Mouse (Mus musculus) kidney, embryonic 14.5 days (tissue): Measurements from ENCODE around the gene Fam53a. TPM values are rescaled to one million over a fixed set of nuclear protein-coding genes. Genes with fewer than 3 reads are reported as not detected.

ENCODE experiments used
- ATAC-seq: fragments of 200-750 bp; cut with Nextera tagmentation; 2 replicates; pipeline ENCODE4 v1.8.0; 2017; ENCODE audit warnings: moderate number of reproducible peaks, mild to moderate bottlenecking, moderate TSS enrichment, moderate library complexity; ENCODE audit not compliant: low FRiP score, low TSS enrichment
- H3K27ac ChIP-seq: fragments of 300-500 bp; sonication (generic); 2 replicates; pipeline ENCODE4 v1.5.1; 2014; ENCODE audit warnings: low read depth, mild to moderate bottlenecking, low read length, moderate library complexity, mixed read lengths
- H3K27me3 ChIP-seq: fragments of 300-500 bp; sonication (generic); 2 replicates; pipeline ENCODE4 v1.6.1; 2014; ENCODE audit warnings: mild to moderate bottlenecking, low read length; ENCODE audit not compliant: control insufficient read depth, insufficient read depth
- H3K36me3 ChIP-seq: fragments of 300-500 bp; sonication (generic); 2 replicates; pipeline ENCODE4 v1.6.1; 2014; ENCODE audit warnings: low read length, mixed read lengths; ENCODE audit not compliant: control insufficient read depth, insufficient read depth
- H3K4me1 ChIP-seq: fragments of 300-500 bp; sonication (generic); 2 replicates; pipeline ENCODE4 v1.6.1; 2014; ENCODE audit warnings: low read length, mixed read lengths; ENCODE audit not compliant: control insufficient read depth, insufficient read depth
- H3K4me2 ChIP-seq: fragments of 300-500 bp; sonication (generic); replicated peaks from 2 replicates; pipeline ENCODE4 v1.6.1; 2014; ENCODE audit warnings: low read depth, mild to moderate bottlenecking, low read length
- H3K4me3 ChIP-seq: fragments of 300-500 bp; sonication (generic); 2 replicates; pipeline ENCODE4 v1.5.1; 2014; ENCODE audit warnings: mild to moderate bottlenecking, low read length
- H3K9ac ChIP-seq: fragments of 300-500 bp; sonication (generic); 2 replicates; pipeline ENCODE4 v1.6.1; 2014; ENCODE audit warnings: low read depth, mild to moderate bottlenecking, low read length, moderate library complexity
- H3K9me3 ChIP-seq: fragments of 300-500 bp; sonication (generic); 2 replicates; pipeline ENCODE4 v1.6.1; 2016; ENCODE audit warnings: low read length; ENCODE audit not compliant: control insufficient read depth
- WGBS: fragments of 180-500 bp; shearing (Covaris S2); extraction: QIAGEN DNeasy Blood & Tissue Kit; methylation state at CpG from one replicate; pipeline ENCODE4 v1.1.7; 2014; 5-methylcytosine and 5-hydroxymethylcytosine counted together
- polyA plus RNA-seq: library from polyadenylated mRNA; unstranded; fragments of >200 nt; fragmentation: Nextera tagmentation; extraction: Ambion mirVana; gene quantifications from 2 replicates; pipeline ENCODE4 v1.2.1, GENCODE M21; 2014

The Fam53a gene
- 69.4 and 70.3 TPM in 2 replicates for polyA plus RNA-seq

DNA sequence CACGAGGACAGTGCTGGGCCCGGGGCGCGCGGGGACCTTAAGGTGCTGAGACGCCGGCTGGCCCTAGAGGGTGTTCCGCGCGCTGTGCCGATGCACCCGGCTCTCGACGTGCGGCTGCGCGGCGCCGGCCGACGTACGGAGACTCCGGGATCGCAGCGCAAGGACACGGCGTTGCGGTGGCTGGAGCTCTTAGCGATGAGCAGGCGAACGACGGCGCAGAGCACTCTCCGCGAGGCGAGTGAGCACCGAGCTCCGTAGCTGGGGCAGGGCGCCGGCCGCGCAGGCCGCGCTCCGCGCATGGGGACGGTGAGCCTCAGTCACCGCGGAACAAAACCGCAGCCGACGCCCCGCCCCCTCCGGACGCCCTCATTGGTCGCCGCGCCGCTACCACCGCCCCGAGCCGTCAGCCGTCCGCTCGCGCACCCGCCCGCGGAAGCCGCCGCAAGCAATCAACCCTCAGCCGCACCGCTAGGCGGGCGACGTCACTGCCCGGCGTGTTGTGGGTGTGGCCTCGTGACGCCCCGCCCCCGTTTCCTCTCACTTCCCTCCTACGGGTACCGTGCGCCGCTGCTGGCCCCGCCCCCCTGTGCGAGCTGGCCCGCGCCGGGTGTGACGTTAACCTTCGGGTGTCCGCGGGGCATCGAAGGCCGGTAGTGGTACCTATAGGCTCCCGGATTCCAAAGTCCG lies at the start of gene Fam53a, which contains the start of gene Gm9903:
TSS of gene Fam53a (minus strand) at position 335 of the 687 bp plus-strand sequence.
TSS of gene Gm9903 (plus strand) at position 625 of the 687 bp plus-strand sequence.
- Histone ChIP-seq H3K9ac (peak within 1 kb of the TSS; percentile 78), H3K27ac (peak within 1 kb of the TSS; percentile 88), H3K4me3 (peak within 1 kb of the TSS; percentile 95), H3K27me3 (no peaks in the 10 kb centered on the region), H3K9me3 (no peaks in the 10 kb centered on the region), H3K4me1 (peaks cover 7% of the 10 kb centered on the region), H3K4me2 (peak within 1 kb of the TSS; percentile 72), H3K36me3 (no peaks in the 10 kb centered on the region)
- peak; percentile 95 for ATAC-seq
- under 1% methylated on average over 86 of the region's 99 CpGs for WGBS

DNA sequence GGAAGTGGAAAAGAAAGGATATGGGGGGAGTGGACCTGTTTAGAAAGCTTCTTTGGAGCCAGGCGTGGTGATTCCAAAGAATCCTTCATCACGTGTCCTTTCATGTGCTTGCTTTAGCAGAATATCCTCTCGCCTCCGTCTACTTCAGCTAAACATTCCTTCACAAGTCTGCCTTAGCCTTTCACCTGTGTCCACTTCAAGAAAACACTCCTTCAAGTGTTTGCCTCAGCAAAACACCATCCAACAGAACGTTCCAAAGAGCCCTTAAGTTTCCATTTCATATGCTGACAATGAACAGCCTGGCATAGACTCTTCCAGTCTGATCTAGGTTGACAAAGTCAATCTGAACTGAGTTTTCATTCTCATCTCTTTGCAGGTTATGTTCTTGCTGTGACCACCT lies 48.8 kb upstream of the Fam53a start:
- H3K36me3 ChIP-seq, result peaks cover 4% of the 10 kb centered on the region
- no peak for ATAC-seq
- no peaks in the 10 kb centered on the region for H3K9me3 ChIP-seq
- no peak overlapping the region for H3K4me3 ChIP-seq
- H3K27me3 ChIP-seq, result no peaks in the 10 kb centered on the region
- H3K27ac ChIP-seq, result no peak overlapping the region
- no peak overlapping the region for H3K9ac ChIP-seq
- H3K4me2 ChIP-seq, result no peak overlapping the region
- H3K4me1 ChIP-seq, result no peaks in the 10 kb centered on the region
- 82% methylated on average over 5 of the region's 5 CpGs for WGBS

DNA sequence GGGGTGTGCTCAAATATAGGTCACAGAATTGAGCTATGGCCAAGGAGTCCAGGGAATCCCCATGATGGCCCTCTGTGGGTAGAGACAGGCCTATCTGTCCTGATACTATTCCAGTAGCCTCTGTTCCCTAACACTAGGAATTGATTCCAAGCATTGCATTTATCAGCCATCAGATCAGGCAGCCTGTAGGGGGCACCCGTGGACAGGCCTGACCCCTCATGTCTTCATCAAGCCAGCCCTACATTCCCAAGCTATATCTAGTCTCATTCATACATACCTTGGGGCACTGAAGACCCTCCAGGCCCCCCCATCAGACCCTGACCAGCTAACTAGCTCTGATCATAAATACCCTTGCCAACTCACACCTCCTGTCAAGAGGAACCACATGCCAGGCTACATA lies 46.5 kb upstream of the Fam53a start:
- Histone ChIP-seq H3K4me1 (no peaks in the 10 kb centered on the region), H3K27me3 (no peaks in the 10 kb centered on the region), H3K4me2 (no peak overlapping the region), H3K27ac (no peak overlapping the region), H3K36me3 (peaks cover 24% of the 10 kb centered on the region), H3K9me3 (no peaks in the 10 kb centered on the region), H3K9ac (no peak overlapping the region), H3K4me3 (no peak overlapping the region)
- 0% methylated on average over 1 of the region's 1 CpGs for WGBS
- ATAC-seq, result peak; percentile 56; the same call in 1 of the 2 replicates

DNA sequence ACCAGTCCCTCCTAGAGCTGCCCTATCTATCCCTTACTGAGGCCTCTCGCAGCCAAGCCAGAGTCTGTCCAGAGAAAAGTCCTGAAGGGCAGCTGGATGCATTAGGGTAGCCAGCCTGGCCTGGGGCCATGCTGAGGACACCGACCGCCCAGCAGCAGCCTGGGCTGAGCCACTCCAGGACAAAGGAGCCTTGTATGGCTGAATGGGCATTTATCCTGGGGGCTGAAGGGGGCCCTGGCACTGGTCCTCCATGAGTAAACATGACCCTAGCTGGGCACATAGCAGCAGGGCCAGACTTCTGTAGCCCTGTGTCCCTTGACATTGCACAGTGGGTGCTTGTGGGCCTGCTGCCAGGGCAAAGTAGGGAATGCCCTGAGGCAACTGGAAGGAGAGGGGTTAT lies 45.0 kb upstream of the Fam53a start:
- H3K27me3 ChIP-seq, result no peaks in the 10 kb centered on the region
- H3K4me3 ChIP-seq, result no peak overlapping the region
- ATAC-seq, result no peak
- 0 out of 2 replicates have a peak overlapping the region, but pooled peaks have one; percentile 31 for H3K9ac ChIP-seq
- WGBS, result 79% methylated on average over 3 of the region's 3 CpGs
- no peaks in the 10 kb centered on the region for H3K9me3 ChIP-seq
- no peak overlapping the region for H3K27ac ChIP-seq
- no peaks in the 10 kb centered on the region for H3K4me1 ChIP-seq
- peaks cover 39% of the 10 kb centered on the region for H3K36me3 ChIP-seq
- no peak overlapping the region for H3K4me2 ChIP-seq

DNA sequence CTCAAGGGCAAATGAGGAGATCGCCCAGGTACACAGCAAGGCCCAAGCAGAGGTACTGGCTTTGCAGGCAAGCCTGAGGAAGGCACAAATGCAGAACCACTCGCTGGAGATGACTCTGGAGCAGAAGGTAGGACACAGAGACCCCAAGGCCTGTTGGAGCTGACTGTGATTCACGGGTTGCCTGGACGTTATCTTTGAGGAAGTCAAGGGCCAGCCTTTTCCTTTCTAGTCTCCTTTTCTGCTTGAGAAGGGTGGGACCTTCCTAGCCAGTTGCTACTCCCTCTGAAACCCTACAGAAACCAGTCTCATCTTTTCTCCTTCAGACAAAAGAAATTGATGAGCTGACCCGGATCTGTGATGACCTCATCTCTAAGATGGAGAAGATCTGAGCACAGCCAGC lies 42.2 kb upstream of the Fam53a start:
- H3K4me1 ChIP-seq, result no peaks in the 10 kb centered on the region
- H3K4me3 ChIP-seq, result no peak overlapping the region
- H3K27me3 ChIP-seq, result no peaks in the 10 kb centered on the region
- H3K4me2 ChIP-seq, result no peak overlapping the region
- no peak overlapping the region for H3K9ac ChIP-seq
- no peak for ATAC-seq
- WGBS, result 87% methylated on average over 5 of the region's 5 CpGs
- peaks cover 66% of the 10 kb centered on the region for H3K36me3 ChIP-seq
- H3K27ac ChIP-seq, result no peak overlapping the region
- no peaks in the 10 kb centered on the region for H3K9me3 ChIP-seq

DNA sequence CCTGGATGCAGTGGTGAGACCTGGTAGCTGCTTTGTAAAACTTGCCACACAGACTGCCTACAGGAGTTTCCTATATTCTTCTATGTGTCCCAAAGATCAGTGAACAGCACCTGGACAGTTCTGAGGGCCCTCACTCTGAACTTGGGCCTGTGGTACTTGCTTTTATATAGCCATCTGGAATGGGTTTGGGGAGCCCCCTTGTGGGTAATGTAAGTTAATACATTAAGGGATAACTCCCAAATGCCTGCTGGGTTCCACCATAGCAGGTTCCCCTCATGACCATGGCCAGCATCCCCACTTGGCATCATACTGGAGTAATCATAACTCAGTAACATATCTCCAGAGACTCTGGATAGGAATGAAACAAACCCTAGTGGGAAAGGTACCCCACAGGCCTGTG lies 38.8 kb upstream of the Fam53a start:
- no peaks in the 10 kb centered on the region for H3K4me1 ChIP-seq
- no peak overlapping the region for H3K9ac ChIP-seq
- no peaks in the 10 kb centered on the region for H3K27me3 ChIP-seq
- no peak overlapping the region for H3K27ac ChIP-seq
- no peak overlapping the region for H3K4me2 ChIP-seq
- peaks cover 85% of the 10 kb centered on the region for H3K36me3 ChIP-seq
- ATAC-seq, result no peak
- no peaks in the 10 kb centered on the region for H3K9me3 ChIP-seq
- no peak overlapping the region for H3K4me3 ChIP-seq

DNA sequence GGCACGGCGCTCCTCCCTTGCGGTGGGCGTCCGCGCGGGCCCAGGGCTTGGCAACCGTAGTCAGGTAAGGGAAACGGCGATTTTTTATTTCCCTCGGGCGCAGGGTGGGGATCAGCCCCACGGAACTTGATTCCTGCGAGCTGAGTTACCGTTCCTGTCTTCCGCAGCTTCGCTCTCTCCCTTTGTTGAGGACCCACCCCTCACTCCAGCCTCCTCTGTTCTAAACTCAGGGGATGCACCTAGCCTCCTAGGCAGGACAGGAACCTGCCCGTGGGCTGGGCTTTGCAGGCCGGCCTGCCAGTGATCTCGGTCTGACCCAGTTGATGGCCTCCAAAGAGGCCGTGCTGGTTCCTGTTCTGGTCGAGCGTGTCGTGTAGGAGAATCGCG lies 29.2 kb upstream of the Fam53a start:
- Histone ChIP-seq H3K4me3 (peak overlapping the region; percentile 86), H3K27ac (peak overlapping the region; percentile 92), H3K9ac (peak overlapping the region; percentile 82), H3K27me3 (no peaks in the 10 kb centered on the region), H3K4me1 (peaks cover 15% of the 10 kb centered on the region), H3K4me2 (peak overlapping the region; percentile 77), H3K36me3 (peaks cover 43% of the 10 kb centered on the region), H3K9me3 (no peaks in the 10 kb centered on the region)
- 0% methylated on average over 26 of the region's 26 CpGs for WGBS
- ATAC-seq, result peak; percentile 16

DNA sequence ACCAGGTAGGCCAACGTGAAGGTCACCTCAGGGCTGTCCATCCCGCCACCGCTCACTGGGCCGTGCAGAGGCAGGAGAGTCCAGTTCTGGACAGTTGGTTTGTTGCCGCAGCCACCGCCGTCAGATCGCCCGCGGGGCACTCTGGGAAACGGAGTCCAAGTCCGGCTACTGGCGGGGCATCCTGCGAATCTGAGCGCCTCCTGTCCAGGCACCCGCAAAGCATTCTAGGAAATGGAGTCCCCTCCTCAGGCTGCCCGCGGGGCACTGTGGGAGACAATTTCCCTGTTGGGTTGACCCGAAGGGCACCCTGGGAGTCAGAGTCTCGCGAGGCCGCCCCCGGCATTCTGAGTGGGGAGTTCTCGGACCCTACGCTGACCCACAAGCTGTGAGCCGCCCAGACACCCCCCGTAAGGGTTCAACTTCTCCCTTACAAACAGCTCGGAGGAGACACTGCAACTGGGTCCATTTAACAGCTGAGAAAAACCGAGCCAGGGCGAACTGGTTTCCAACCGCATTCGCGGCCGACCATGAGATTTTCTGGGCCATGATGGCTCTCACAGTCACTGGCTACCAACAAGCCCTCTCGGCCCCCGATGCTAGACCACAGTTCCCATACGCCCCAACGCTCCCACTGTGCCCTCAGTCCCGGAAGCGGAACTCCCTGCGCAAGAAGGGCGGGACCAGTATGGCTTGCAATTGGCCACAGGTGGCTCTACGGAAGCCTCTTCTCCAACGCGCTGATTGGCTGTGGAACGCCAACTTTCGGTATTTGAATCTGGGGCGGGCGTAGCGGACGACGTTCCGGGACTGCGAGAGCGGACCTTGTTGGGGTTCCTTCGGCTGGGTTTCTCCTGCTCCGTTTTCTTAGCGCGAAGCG lies 28.6 kb upstream of the Fam53a start, which contains the start of the genes Tacc3 and Tmem129:
TSS of gene Tacc3 (plus strand) at position 342 of the 877 bp plus-strand sequence.
TSS of gene Tmem129 (minus strand) at position 630 of the 877 bp plus-strand sequence.
- Histone ChIP-seq H3K4me2 (peak within 1 kb of the TSS; percentile 92), H3K4me1 (peaks cover 15% of the 10 kb centered on the region), H3K27ac (peak within 1 kb of the TSS; percentile 92), H3K9ac (peak within 1 kb of the TSS; percentile 82), H3K27me3 (no peaks in the 10 kb centered on the region), H3K9me3 (no peaks in the 10 kb centered on the region), H3K36me3 (peaks cover 40% of the 10 kb centered on the region), H3K4me3 (peak within 1 kb of the TSS; percentile 86)
- WGBS, result under 1% methylated on average over 60 of the region's 60 CpGs
- peak; percentile 96 for ATAC-seq
